Mouse (Mus musculus) ovary, postnatal 36 days (tissue): Measurements from ENCODE around the gene Mmel1.

ENCODE experiments used
- DNase-seq: peaks from one replicate; pipeline ENCODE4 v3.0.0; 2022; ENCODE audit warnings: low spot score, mixed read lengths

Gene Mmel1

DNA sequence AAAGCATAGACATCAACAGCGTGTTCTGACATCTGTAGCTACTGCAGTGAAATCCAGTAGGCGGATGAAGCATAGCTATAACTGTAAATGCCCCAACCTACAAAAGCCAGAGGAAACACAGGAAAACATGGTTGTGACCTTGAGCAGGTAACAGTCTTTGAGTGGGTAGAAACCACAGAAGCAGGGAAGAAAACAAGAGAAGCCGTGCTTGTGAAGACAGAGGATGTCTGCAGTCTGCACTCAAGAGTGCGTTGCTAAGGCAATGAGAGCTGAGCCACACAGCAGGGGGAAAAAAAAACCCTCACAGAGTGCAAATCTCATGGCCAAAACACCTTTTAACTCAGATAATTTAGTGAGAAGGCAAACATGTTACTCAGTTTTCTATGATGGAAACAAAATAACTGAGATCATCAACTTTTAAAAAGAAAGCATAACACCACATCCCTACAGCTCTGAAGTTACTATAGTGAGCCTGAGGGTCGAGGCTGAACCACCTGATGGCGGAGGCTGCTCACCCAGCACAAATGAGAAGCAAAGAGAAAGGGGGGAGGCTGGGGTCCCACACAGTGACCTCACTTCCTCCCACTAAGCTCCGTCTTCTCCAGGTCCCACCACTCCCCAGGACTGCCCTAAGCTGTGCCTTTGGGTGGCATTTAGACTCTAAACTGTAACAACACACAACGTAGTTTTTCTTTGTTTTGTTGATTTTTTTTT is 67.3 kb downstream of the Mmel1 start:
- DNase-seq = no peak

- no peak for DNase-seq
Observed at GRCm38 (mm10) chr4:154937746-154938145, 68.4 kb downstream of the Mmel1 start.

DNA sequence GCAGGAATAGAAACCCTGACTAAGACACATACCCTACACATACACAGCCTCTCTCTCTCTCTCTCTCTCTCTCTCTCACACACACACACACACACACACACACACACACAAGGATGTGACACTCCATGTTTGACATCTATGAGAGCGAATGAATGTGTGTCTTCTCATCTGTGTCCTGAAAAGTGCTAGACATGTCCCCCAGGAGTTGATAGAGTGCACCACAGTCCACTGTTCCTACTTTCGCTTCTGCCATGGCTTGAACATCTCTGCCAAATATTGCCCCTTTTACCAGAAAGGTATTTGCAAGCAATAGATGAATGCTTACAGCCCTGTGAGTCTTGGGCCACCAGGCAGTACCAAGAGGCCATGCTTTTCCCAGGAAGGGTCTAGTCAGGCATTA is 70.8 kb downstream of the Mmel1 start:
- no peak for DNase-seq

DNA sequence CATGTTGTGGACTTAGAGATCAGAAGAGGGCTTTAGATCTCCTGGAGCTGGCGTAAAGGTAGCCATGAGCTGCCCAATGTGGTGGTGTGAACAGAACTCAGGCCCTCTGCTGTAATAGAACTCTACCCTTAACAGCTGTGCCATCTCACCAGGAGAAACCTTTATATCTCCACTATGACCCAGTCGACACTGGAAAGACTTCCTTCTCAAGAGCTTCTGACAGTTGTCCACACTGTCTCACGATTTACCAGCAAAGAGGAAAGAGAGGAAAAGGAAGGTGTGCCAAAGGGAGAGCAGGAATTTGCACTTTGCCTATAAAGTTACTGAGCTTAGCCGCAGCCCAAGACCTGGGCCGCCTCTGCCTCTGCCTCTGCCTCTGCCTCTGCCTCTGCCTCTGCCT is 72.4 kb downstream of the Mmel1 start:
- no peak for DNase-seq

DNA sequence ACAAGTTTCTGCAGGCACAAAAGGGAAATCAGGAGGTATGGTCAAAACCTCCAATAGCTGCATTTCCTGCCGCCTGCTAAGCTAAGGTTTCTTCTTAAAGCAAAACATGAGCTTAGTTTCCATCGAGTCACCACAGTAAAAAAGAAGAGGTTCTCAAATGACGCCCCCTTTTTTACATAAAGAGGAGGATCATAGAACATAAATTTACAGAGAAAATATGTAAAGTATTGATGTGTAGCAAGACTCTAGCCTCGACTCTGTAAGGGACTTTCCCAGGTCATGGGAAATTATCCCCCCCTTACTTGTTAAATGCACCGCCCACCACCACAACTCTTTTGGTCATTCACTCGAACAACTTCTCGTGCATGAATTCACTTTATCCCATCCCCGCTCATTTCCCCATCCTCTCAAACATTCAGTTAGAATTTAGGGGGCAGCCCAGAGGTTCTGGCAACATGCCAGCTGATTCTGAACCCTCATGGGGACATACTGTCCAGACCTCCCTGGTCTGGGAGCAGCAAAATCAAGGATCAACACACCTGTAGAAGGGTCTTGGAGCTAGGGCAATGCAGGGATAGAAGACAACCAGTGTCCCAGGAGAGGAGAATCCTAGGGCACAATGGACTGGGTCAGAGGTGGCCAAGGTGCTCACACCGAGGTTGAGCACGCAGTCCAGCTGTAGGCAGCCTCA is 73.4 kb downstream of the Mmel1 start:
- no peak for DNase-seq

GRCm38 (mm10) chr4:154943323-154944039 is 74.1 kb downstream of the Mmel1 start:
- no peak for DNase-seq

GRCm38 (mm10) chr4:154944121-154944590 is 74.8 kb downstream of the Mmel1 start:
- peak; percentile 65 for DNase-seq
